Mouse (Mus musculus) heart, postnatal 10 days (tissue): ENCODE results near the gene Rftn1. TPM values are rescaled to one million over a fixed set of nuclear protein-coding genes. Genes with fewer than 3 reads are reported as not detected.
A peak's percentile ranks its signal among the peaks of the same experiment; 100 is the strongest.

ENCODE experiments used
- DNase-seq, 2 experiments: peaks; one replicate each; pipeline ENCODE4 v3.0.0; 2021
- intact Hi-C: fragments of 180-260 bp; cut with DNase I; formaldehyde crosslinking; loops from one replicate; pipeline ENCODE4 v1.15.1; 2025
- total RNA-seq, 2 experiments: library from RNA; stranded (reverse); gene quantifications; 2 replicates each; pipeline ENCODE4 v1.2.3; 2021

Gene Rftn1
- total RNA-seq, 2 experiments from 2014 or later, result 69.5 to 79.2 TPM

GRCm38 (mm10) chr17:49968467-49969207 is 221.8 kb downstream of the Rftn1 start:
- DNase-seq, result peak; percentile 73 to 79
- intact Hi-C loops, result loop anchor here (1.0 to 5.0 kb wide), 3 partner anchors 139 to 269 kb away; partner anchors contain the start of gene Rftn1

- no peak for DNase-seq
- intact Hi-C loops, result loop anchor here (5.0 kb wide), 1 partner anchor 141 kb away; no protein-coding TSS in a partner anchor
These were observed 224.4 kb downstream of the Rftn1 start for GRCm38 (mm10) chr17:49965846-49966762.

GRCm38 (mm10) chr17:49965035-49965434 is 225.4 kb downstream of the Rftn1 start:
- DNase-seq, result no peak
- intact Hi-C loops, result loop anchor here (5.0 kb wide), 1 partner anchor 142 kb away; no protein-coding TSS in a partner anchor

- intact Hi-C loops, result no loop called here
- DNase-seq, result no peak
These were observed 226.0 kb downstream of the Rftn1 start for GRCm38 (mm10) chr17:49964471-49964870.

GRCm38 (mm10) chr17:49959021-49959420 is 231.5 kb downstream of the Rftn1 start:
- intact Hi-C loops, result no loop called here

GRCm38 (mm10) chr17:49951856-49952607 is 238.4 kb downstream of the Rftn1 start:
- DNase-seq, result peak; percentile 62 to 66
- intact Hi-C loops, result loop anchor here (1.0 kb wide), 2 partner anchors 241 to 286 kb away; no protein-coding TSS in a partner anchor

More at GRCm38 (mm10) chr17:49959021-49959420, 231.5 kb downstream of the Rftn1 start:
- DNase-seq, result no peak

- peak; percentile 87 to 95 for DNase-seq
- intact Hi-C loops, result loop anchor here (1.0 kb wide), 2 partner anchors 242 to 287 kb away; no protein-coding TSS in a partner anchor
These were observed 239.0 kb downstream of the Rftn1 start for GRCm38 (mm10) chr17:49951491-49951855.

GRCm38 (mm10) chr17:49942674-49943073 is 247.8 kb downstream of the Rftn1 start:
- no peak for DNase-seq
- intact Hi-C loops, result no loop called here

Other genes starting within 250 kb of the Rftn1 start
- under 1 TPM; 0.10 to 0.22 TPM for gene Dazl, start 103.0 kb upstream of the Rftn1 start, total RNA-seq